Mouse (Mus musculus) MEL (cell line): ENCODE results near the gene Nnat. TPM values are rescaled to one million over a fixed set of nuclear protein-coding genes. Genes with fewer than 3 reads are reported as not detected.
A peak's percentile ranks its signal among the peaks of the same experiment; 100 is the strongest.
"Not testable (repeated sequence)": the region's sequence is repeated elsewhere in the genome, so short reads cannot be mapped to it uniquely, and the experiment has no call there.

Experiments
- DNase-seq: peaks from one replicate; pipeline ENCODE4 v3.0.0; 2011; ENCODE audit warnings: low read depth, low spot score
- H3K27ac ChIP-seq: 2 replicates; pipeline ENCODE4 v1.5.1; 2012; ENCODE audit warnings: low read depth, mild to moderate bottlenecking, control low read depth, low read length, moderate library complexity; ENCODE audit not compliant: control insufficient read depth
- H3K27me3 ChIP-seq, 2 experiments: fragments of 150-350 bp in 1 of 2; sonication (generic) in 1 of 2; 2 replicates each; pipeline ENCODE4 v1.6.1; 2012; ENCODE audit warnings: low read length in 2 of 2, mild to moderate bottlenecking in 2 of 2, improper control_type of control experiment in 1 of 2, moderate library complexity in 1 of 2; ENCODE audit not compliant: insufficient read depth in 2 of 2, control insufficient read depth in 1 of 2
- H3K36me3 ChIP-seq, 2 experiments: 2 replicates each; pipeline ENCODE4 v1.6.1; 2012 to 2014; ENCODE audit warnings: low read length in 2 of 2, improper control_type of control experiment in 1 of 2, inconsistent platforms in 1 of 2, mild to moderate bottlenecking in 1 of 2; ENCODE audit not compliant: insufficient read depth in 2 of 2, control insufficient read depth in 1 of 2
- H3K4me1 ChIP-seq, 2 experiments: fragments of 150-350 bp in 1 of 2; sonication (generic) in 1 of 2; 2 replicates each; pipeline ENCODE4 v1.6.1; 2012; ENCODE audit warnings: low read length in 2 of 2, improper control_type of control experiment in 1 of 2, mild to moderate bottlenecking in 1 of 2; ENCODE audit not compliant: insufficient read depth in 2 of 2, control insufficient read depth in 1 of 2
- H3K4me3 ChIP-seq, 2 experiments: fragments of 150-350 bp in 1 of 2; sonication (generic) in 1 of 2; 2 replicates each; pipeline ENCODE4 v1.5.1; 2012; ENCODE audit warnings: low read depth in 2 of 2, low read length in 2 of 2, mild to moderate bottlenecking in 2 of 2, moderate library complexity in 2 of 2, control low read depth in 1 of 2, improper control_type of control experiment in 1 of 2; ENCODE audit not compliant: control insufficient read depth in 1 of 2, insufficient read depth in 1 of 2
- H3K79me2 ChIP-seq: 2 replicates; pipeline ENCODE4 v1.6.1; 2012; ENCODE audit warnings: mild to moderate bottlenecking, low read length, moderate library complexity; ENCODE audit not compliant: control insufficient read depth, poor library complexity, insufficient read depth
- H3K9ac ChIP-seq: 2 replicates; pipeline ENCODE4 v1.6.1; 2012; ENCODE audit warnings: low read depth, mild to moderate bottlenecking, control low read depth, low read length, moderate library complexity; ENCODE audit not compliant: control insufficient read depth, poor library complexity, severe bottlenecking
- H3K9me3 ChIP-seq: fragments of 150-350 bp; sonication (generic); replicated peaks from 2 replicates; pipeline ENCODE4 v1.6.1; 2012; ENCODE audit warnings: mild to moderate bottlenecking, low read length, improper control_type of control experiment, moderate library complexity; ENCODE audit not compliant: insufficient read depth
- CHD2 ChIP-seq: IDR thresholded peaks from 2 replicates; pipeline ENCODE4 v1.6.1; 2011; ENCODE audit warnings: low read length, improper control_type of control experiment
- CTCF ChIP-seq, 3 experiments: IDR thresholded peaks in 2 of 3; conservative IDR thresholded peaks in 1 of 3; 2 replicates each; pipeline ENCODE4 v1.5.1; 2011 to 2012; ENCODE audit warnings: low read length in 3 of 3, low read depth in 2 of 3, mild to moderate bottlenecking in 2 of 3, improper control_type of control experiment in 1 of 3, inconsistent platforms in 1 of 3, mixed read lengths in 1 of 3, moderate library complexity in 1 of 3; ENCODE audit not compliant: control insufficient read depth in 1 of 3, insufficient read depth in 1 of 3, poor library complexity in 1 of 3, severe bottlenecking in 1 of 3
- GATA1 ChIP-seq: IDR thresholded peaks from 2 replicates; pipeline ENCODE4 v1.6.1; 2011; ENCODE audit warnings: low read depth, low read length, improper control_type of control experiment
- MXI1 ChIP-seq: IDR thresholded peaks from 2 replicates; pipeline ENCODE4 v1.6.1; 2011; ENCODE audit warnings: mild to moderate bottlenecking, low read depth, low read length, improper control_type of control experiment
- NRF1 ChIP-seq: IDR thresholded peaks from 2 replicates; pipeline ENCODE4 v1.6.1; 2014; ENCODE audit warnings: low read depth, mild to moderate bottlenecking, inconsistent platforms, low read length, improper control_type of control experiment, moderate library complexity; ENCODE audit not compliant: poor library complexity, insufficient read depth, severe bottlenecking
- POLR2A ChIP-seq, 2 experiments: IDR thresholded peaks; 2 replicates each; pipeline ENCODE4 v1.6.1; 2011 to 2012; ENCODE audit warnings: low read length in 2 of 2, mild to moderate bottlenecking in 2 of 2, control low read depth in 1 of 2, improper control_type of control experiment in 1 of 2, low read depth in 1 of 2, moderate library complexity in 1 of 2; ENCODE audit not compliant: control insufficient read depth in 1 of 2, insufficient read depth in 1 of 2, poor library complexity in 1 of 2
- POLR2AphosphoS2 ChIP-seq: IDR thresholded peaks from 2 replicates; pipeline ENCODE4 v1.6.1; 2011; ENCODE audit warnings: low read length, improper control_type of control experiment
- RAD21 ChIP-seq: IDR thresholded peaks from 2 replicates; pipeline ENCODE4 v1.6.1; 2011; ENCODE audit warnings: mild to moderate bottlenecking, low read depth, low read length, improper control_type of control experiment
- SIN3A ChIP-seq: IDR thresholded peaks from 2 replicates; pipeline ENCODE4 v1.6.1; 2012; ENCODE audit warnings: low read length, improper control_type of control experiment, inconsistent platforms
- SMC3 ChIP-seq: IDR thresholded peaks from 2 replicates; pipeline ENCODE4 v1.6.1; 2011; ENCODE audit warnings: low read depth, low read length, improper control_type of control experiment
- TBP ChIP-seq: IDR thresholded peaks from 2 replicates; pipeline ENCODE4 v1.8.0; 2011; ENCODE audit warnings: low read depth, low read length, improper control_type of control experiment
- TCF12 ChIP-seq: IDR thresholded peaks from 2 replicates; pipeline ENCODE4 v1.6.1; 2014; ENCODE audit warnings: low read depth, mild to moderate bottlenecking, inconsistent platforms, low read length, improper control_type of control experiment, moderate library complexity
- USF1 ChIP-seq: IDR thresholded peaks from 2 replicates; pipeline ENCODE4 v1.6.1; 2014; ENCODE audit warnings: low read depth, mild to moderate bottlenecking, inconsistent platforms, low read length, improper control_type of control experiment, moderate library complexity
- USF2 ChIP-seq, 2 experiments: IDR thresholded peaks; 2 replicates each; pipeline ENCODE4 v1.6.1; 2011 to 2012; ENCODE audit warnings: improper control_type of control experiment in 2 of 2, low read length in 2 of 2, borderline replicate concordance in 1 of 2, inconsistent platforms in 1 of 2, low read depth in 1 of 2, mild to moderate bottlenecking in 1 of 2; ENCODE audit not compliant: insufficient read depth in 1 of 2
- ZC3H11A ChIP-seq: IDR thresholded peaks from 2 replicates; pipeline ENCODE4 v1.6.1; 2012; ENCODE audit warnings: low read depth, mild to moderate bottlenecking, inconsistent platforms, low read length, improper control_type of control experiment
- ZKSCAN1 ChIP-seq: IDR thresholded peaks from 2 replicates; pipeline ENCODE4 v1.6.1; 2012; ENCODE audit warnings: low read depth, mild to moderate bottlenecking, inconsistent platforms, low read length, improper control_type of control experiment, moderate library complexity
- ZMIZ1 ChIP-seq: IDR thresholded peaks from 2 replicates; pipeline ENCODE4 v1.6.1; 2012; ENCODE audit warnings: low read depth, mild to moderate bottlenecking, inconsistent platforms, low read length, improper control_type of control experiment, moderate library complexity
- polyA plus RNA-seq, 2 experiments: library from polyadenylated mRNA; stranded (reverse) in 1 of 2; unstranded in 1 of 2; fragments of >175 nt in 1 of 2; fragments of >200 nt in 1 of 2; gene quantifications; 2 replicates each; pipeline versions ENCODE4 v1.2.1 to v1.2.4; 2012; ENCODE audit warnings: low replicate concordance in 2 of 2, low read depth in 1 of 2; ENCODE audit not compliant: insufficient read length in 2 of 2, insufficient read depth in 1 of 2, missing spikeins in 1 of 2
- total RNA-seq: library from RNA; depleted of rRNA; stranded (reverse); fragments of 300-350 nt; gene quantifications from 2 replicates; pipeline ENCODE4 v1.2.3, GENCODE M21; 2012

Nnat gene
- total and polyA plus RNA-seq, 3 experiments, result 0.92 to 1.5 TPM; not detected in 1

- H3K4me1 ChIP-seq, result no peaks in the 10 kb centered on the region
- peak; percentile 71 for DNase-seq
- no peak within 1 kb of the TSS for H3K27ac ChIP-seq
- H3K9ac ChIP-seq, result no peak within 1 kb of the TSS
- no peaks in the 10 kb centered on the region for H3K9me3 ChIP-seq
- no peaks in the 10 kb centered on the region; the same call in 1 of the 2 replicates for H3K79me2 ChIP-seq
- peaks cover 0 to 2% of the 10 kb centered on the region in 2 experiments; a peak in 2 of 4 replicates for H3K27me3 ChIP-seq
- TF ChIP-seq RAD21, result peak; percentile 97
- TF ChIP-seq CTCF (IDR thresholded peaks at IDR 0.05 in 2 of 3, conservative IDR thresholded peaks at IDR 0.05 in 1 of 3; ENCODE audit: control insufficient read depth in 1 of 3, insufficient read depth in 1 of 3, low read depth in 2 of 3, low read length in 3 of 3, poor library complexity in 1 of 3, severe bottlenecking in 1 of 3), result peak; percentile 64 to 95 (median 86)
- no peak for TF ChIP-seq CHD2
- TF ChIP-seq ZC3H11A, result peak; percentile 73
- TF ChIP-seq USF2 (IDR thresholded peaks at IDR 0.05; ENCODE audit: borderline replicate concordance in 1 of 2, insufficient read depth in 1 of 2, low read depth in 1 of 2, low read length in 2 of 2), result no peak
- no peak for TF ChIP-seq ZMIZ1
- no peak for TF ChIP-seq TBP
- TF ChIP-seq SMC3, result peak; percentile 80
- H3K36me3 ChIP-seq, result no peaks in the 10 kb centered on the region
- H3K4me3 ChIP-seq, result no peak within 1 kb of the TSS
These were observed 11.4 kb downstream of the Nnat start, which contains the start of gene Blcap for GRCm38 (mm10) chr2:157571224-157571832. Gene Blcap, minus strand, starts transcription at chr2:157571274.

- H3K9me3 ChIP-seq, result no peaks in the 10 kb centered on the region
- peaks cover under 1 to 7% of the 10 kb centered on the region in 2 experiments for H3K27me3 ChIP-seq
- no peak overlapping the region for H3K4me3 ChIP-seq
- TF ChIP-seq ZKSCAN1 (no peak), CHD2 (no peak), NRF1 (no peak), POLR2AphosphoS2 (no peak), SIN3A (no peak), USF1 (no peak), MXI1 (no peak), TCF12 (no peak), GATA1 (no peak), POLR2A (IDR thresholded peaks at IDR 0.05; ENCODE audit: control insufficient read depth in 1 of 2, insufficient read depth in 1 of 2, low read depth in 1 of 2, low read length in 2 of 2, poor library complexity in 1 of 2) (no peak), ZMIZ1 (no peak)
- no peaks in the 10 kb centered on the region for H3K79me2 ChIP-seq
- no peaks in the 10 kb centered on the region for H3K4me1 ChIP-seq
- no peak for DNase-seq
- H3K9ac ChIP-seq, result no peak overlapping the region
- no peaks in the 10 kb centered on the region for H3K36me3 ChIP-seq
- no peak overlapping the region for H3K27ac ChIP-seq
These were observed 12.9 kb downstream of the Nnat start for GRCm38 (mm10) chr2:157572786-157573185.

- H3K4me3 ChIP-seq, H3K36me3 ChIP-seq, H3K9me3 ChIP-seq, H3K27me3 ChIP-seq, H3K9ac ChIP-seq, H3K79me2 ChIP-seq, H3K4me1 ChIP-seq, H3K27ac ChIP-seq, DNase-seq: not testable (repeated sequence)
These were observed 25.5 kb downstream of the Nnat start for GRCm38 (mm10) chr2:157585351-157585750.
